Mouse (Mus musculus): Measurements from ENCODE around the gene Wipi1. TPM values are rescaled to one million over a fixed set of nuclear protein-coding genes. Genes with fewer than 3 reads are reported as not detected.

The Wipi1 gene
- polyA plus RNA-seq, 1 experiment from 2014 or later, result 40.6 TPM

DNA sequence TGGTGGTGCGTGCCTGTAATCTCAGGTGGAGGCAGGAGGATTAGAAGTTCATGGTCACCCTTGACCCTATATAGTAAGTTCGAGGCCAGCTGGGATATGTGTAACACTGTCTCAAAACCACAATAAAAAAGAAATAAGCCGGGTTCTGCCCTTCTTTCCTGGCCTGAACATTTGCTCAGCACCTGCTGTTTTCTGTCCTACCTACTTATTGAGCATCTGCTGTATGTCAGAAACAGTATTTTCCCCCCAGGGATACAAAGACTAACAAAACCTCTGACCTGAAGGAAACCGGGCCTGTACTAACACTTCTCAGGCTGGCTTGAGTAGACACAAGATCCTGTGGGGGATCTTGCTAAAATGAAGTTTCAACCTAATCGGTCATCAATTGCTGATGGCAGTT lies 74.8 kb downstream of the Wipi1 start:
- no peak overlapping the region for H3K4me2 ChIP-seq
- 63% methylated on average over 5 of the region's 5 CpGs for WGBS
- H3K9ac ChIP-seq (replicated peaks), result no peak overlapping the region
- H3K4me1 ChIP-seq (replicated peaks), result peaks cover 5% of the 10 kb centered on the region
- no peaks in the 10 kb centered on the region for H3K9me3 ChIP-seq
- no peaks in the 10 kb centered on the region for H3K36me3 ChIP-seq
- H3K27me3 ChIP-seq, result no peaks in the 10 kb centered on the region
- H3K27ac ChIP-seq, result no peak overlapping the region
- no peak overlapping the region for H3K4me3 ChIP-seq (replicated peaks)
- no peak for ATAC-seq (ENCODE audit: insufficient number of reproducible peaks, insufficient read depth, low FRiP score, low TSS enrichment, low read depth)

GRCm38 (mm10) chr11:109535966-109536365 lies 75.8 kb downstream of the Wipi1 start:
- ATAC-seq (ENCODE audit: insufficient number of reproducible peaks, insufficient read depth, low FRiP score, low TSS enrichment, low read depth), result no peak

GRCm38 (mm10) chr11:109530030-109530429 lies 81.7 kb downstream of the Wipi1 start:
- no peaks in the 10 kb centered on the region for H3K27me3 ChIP-seq
- no peak overlapping the region for H3K4me3 ChIP-seq (replicated peaks)
- no peaks in the 10 kb centered on the region for H3K4me1 ChIP-seq (replicated peaks)
- no peak overlapping the region for H3K9ac ChIP-seq (replicated peaks)
- no peaks in the 10 kb centered on the region for H3K36me3 ChIP-seq
- no peaks in the 10 kb centered on the region for H3K9me3 ChIP-seq
- H3K4me2 ChIP-seq, result no peak overlapping the region
- no peak for ATAC-seq (ENCODE audit: insufficient number of reproducible peaks, insufficient read depth, low FRiP score, low TSS enrichment, low read depth)
- 87% methylated on average over 4 of the region's 4 CpGs for WGBS
- H3K27ac ChIP-seq, result no peak overlapping the region

More at GRCm38 (mm10) chr11:109535966-109536365, 75.8 kb downstream of the Wipi1 start:
- H3K9me3 ChIP-seq, result no peaks in the 10 kb centered on the region
- H3K36me3 ChIP-seq, result no peaks in the 10 kb centered on the region
- H3K4me2 ChIP-seq, result no peak overlapping the region
- no peak overlapping the region for H3K4me3 ChIP-seq (replicated peaks)
- no peak overlapping the region for H3K27ac ChIP-seq
- WGBS, result 85% methylated on average over 6 of the region's 6 CpGs
- H3K4me1 ChIP-seq (replicated peaks), result peaks cover 5% of the 10 kb centered on the region
- no peak overlapping the region for H3K9ac ChIP-seq (replicated peaks)
- H3K27me3 ChIP-seq, result no peaks in the 10 kb centered on the region

GRCm38 (mm10) chr11:109525571-109525970 lies 86.2 kb downstream of the Wipi1 start:
- H3K9me3 ChIP-seq, result peaks cover 4% of the 10 kb centered on the region; the same call in 1 of the 2 replicates
- H3K9ac ChIP-seq (replicated peaks), result no peak overlapping the region
- peaks cover 5% of the 10 kb centered on the region; the same call in 1 of the 2 replicates for H3K4me1 ChIP-seq (replicated peaks)
- H3K4me3 ChIP-seq (replicated peaks), result no peak overlapping the region
- no peaks in the 10 kb centered on the region for H3K36me3 ChIP-seq
- H3K4me2 ChIP-seq, result no peak overlapping the region
- no peak for ATAC-seq (ENCODE audit: insufficient number of reproducible peaks, insufficient read depth, low FRiP score, low TSS enrichment, low read depth)
- WGBS, result 87% methylated on average over 4 of the region's 4 CpGs
- no peaks in the 10 kb centered on the region for H3K27me3 ChIP-seq
- no peak overlapping the region for H3K27ac ChIP-seq

DNA sequence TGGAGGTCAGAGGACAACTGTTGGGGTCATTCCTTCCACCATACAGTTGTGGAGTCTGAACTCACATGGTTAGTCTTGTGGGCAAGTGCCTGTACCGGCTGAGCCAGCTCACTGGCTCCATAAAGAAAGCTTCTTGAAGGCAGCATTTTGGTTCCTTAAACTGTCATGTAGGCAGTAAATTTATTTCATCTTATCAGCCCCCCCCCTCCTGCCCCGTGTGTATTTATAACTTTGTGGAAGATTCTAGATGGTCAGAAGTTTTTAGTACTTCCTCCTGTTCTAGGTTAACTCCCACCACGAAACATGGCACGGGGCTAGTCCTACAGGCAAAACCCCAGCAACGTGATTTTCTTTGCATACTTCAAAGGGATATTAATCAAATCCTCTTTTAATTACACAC lies 86.9 kb downstream of the Wipi1 start:
- no peak overlapping the region for H3K27ac ChIP-seq
- H3K4me3 ChIP-seq (replicated peaks), result no peak overlapping the region
- no peak overlapping the region for H3K4me2 ChIP-seq
- ATAC-seq (ENCODE audit: insufficient number of reproducible peaks, insufficient read depth, low FRiP score, low TSS enrichment, low read depth), result no peak
- H3K36me3 ChIP-seq, result no peaks in the 10 kb centered on the region
- WGBS, result 86% methylated on average over 5 of the region's 5 CpGs
- no peaks in the 10 kb centered on the region for H3K27me3 ChIP-seq
- H3K4me1 ChIP-seq (replicated peaks), result peaks cover 5% of the 10 kb centered on the region; the same call in 1 of the 2 replicates
- peaks cover 4% of the 10 kb centered on the region; the same call in 1 of the 2 replicates for H3K9me3 ChIP-seq
- H3K9ac ChIP-seq (replicated peaks), result no peak overlapping the region

Other genes with a start within 250 kb of the Wipi1 start
- gene Gna13, start 249.1 kb downstream of the Wipi1 start, polyA plus RNA-seq (2016; fragmentation: Nextera tagmentation; extraction: Ambion mirVana), result 20.3 and 22.2 TPM in 2 replicates
- gene 9930022D16Rik, start 198.1 kb downstream of the Wipi1 start, polyA plus RNA-seq (2016; fragmentation: Nextera tagmentation; extraction: Ambion mirVana), result not detected in 2 replicates
- gene Amz2, start 186.0 kb downstream of the Wipi1 start, polyA plus RNA-seq (2016; fragmentation: Nextera tagmentation; extraction: Ambion mirVana), result 43.2 and 46.8 TPM in 2 replicates
- 2.8 and 4.3 TPM in 2 replicates for gene Arsg, start 138.6 kb downstream of the Wipi1 start, polyA plus RNA-seq (2016; fragmentation: Nextera tagmentation; extraction: Ambion mirVana)
- gene Slc16a6, start 138.4 kb downstream of the Wipi1 start, polyA plus RNA-seq (2016; fragmentation: Nextera tagmentation; extraction: Ambion mirVana), result 3.5 and 3.6 TPM in 2 replicates
- gene Prkar1a, start 37.4 kb upstream of the Wipi1 start, polyA plus RNA-seq (2016; fragmentation: Nextera tagmentation; extraction: Ambion mirVana), result 359 and 372 TPM in 2 replicates
- 0.28 and 0.64 TPM in 2 replicates for gene Fam20a, start 110.3 kb upstream of the Wipi1 start, polyA plus RNA-seq (2016; fragmentation: Nextera tagmentation; extraction: Ambion mirVana)
- gene 1700012B07Rik, start 216.1 kb upstream of the Wipi1 start, polyA plus RNA-seq (2016; fragmentation: Nextera tagmentation; extraction: Ambion mirVana), result not detected in 2 replicates

Measured in limb, embryonic 12.5 days (tissue).